Mouse (Mus musculus) stomach, postnatal 0 days (tissue): ENCODE data around the gene Jak2. TPM values are rescaled to one million over a fixed set of nuclear protein-coding genes. Genes with fewer than 3 reads are reported as not detected.
A peak's percentile ranks its signal among the peaks of the same experiment; 100 is the strongest.

Experiments
- ATAC-seq: fragments of 200-750 bp; cut with Nextera tagmentation; 2 replicates; pipeline ENCODE4 v1.8.0; 2017; ENCODE audit not compliant: low FRiP score, low TSS enrichment
- DNase-seq: peaks from one replicate; pipeline ENCODE4 v3.0.0-alpha.2; 2016; ENCODE audit warnings: low spot score
- H3K27ac ChIP-seq: fragments of 300-500 bp; sonication (generic); replicated peaks from 2 replicates; pipeline ENCODE4 v1.5.1; 2014; ENCODE audit warnings: mild to moderate bottlenecking, control low read depth
- H3K27me3 ChIP-seq: fragments of 300-500 bp; sonication (generic); 2 replicates; pipeline ENCODE4 v1.6.1; 2014; ENCODE audit warnings: low read length; ENCODE audit not compliant: control insufficient read depth, insufficient read depth
- H3K36me3 ChIP-seq: fragments of 300-500 bp; sonication (generic); 2 replicates; pipeline ENCODE4 v1.6.1; 2014; ENCODE audit warnings: low read length, mixed read lengths; ENCODE audit not compliant: control insufficient read depth, insufficient read depth
- H3K4me1 ChIP-seq: fragments of 300-500 bp; sonication (generic); replicated peaks from 2 replicates; pipeline ENCODE4 v1.6.1; 2014; ENCODE audit warnings: antibody characterized with exemption; ENCODE audit not compliant: control insufficient read depth, insufficient read depth
- H3K4me2 ChIP-seq: fragments of 300-500 bp; sonication (generic); replicated peaks from 2 replicates; pipeline ENCODE4 v1.6.1; 2014; ENCODE audit warnings: low read depth, mild to moderate bottlenecking, control low read depth, moderate library complexity
- H3K4me3 ChIP-seq: fragments of 300-500 bp; sonication (generic); 2 replicates; pipeline ENCODE4 v1.5.1; 2014; ENCODE audit warnings: low read depth, low read length, control low read depth
- H3K9ac ChIP-seq: fragments of 300-500 bp; sonication (generic); 2 replicates; pipeline ENCODE4 v1.6.1; 2014; ENCODE audit warnings: mild to moderate bottlenecking, low read length, control low read depth, mixed read lengths
- H3K9me3 ChIP-seq: fragments of 300-500 bp; sonication (generic); 2 replicates; pipeline ENCODE4 v1.6.1; 2016; ENCODE audit warnings: low read length; ENCODE audit not compliant: control insufficient read depth
- CTCF ChIP-seq: IDR thresholded peaks from 2 replicates; pipeline ENCODE4 v1.5.1; 2016; ENCODE audit warnings: antibody characterized with exemption, low read depth, mild to moderate bottlenecking, moderate library complexity
- EP300 ChIP-seq: optimal IDR thresholded peaks from 2 replicates; pipeline ENCODE3; 2016; ENCODE audit warnings: antibody characterized with exemption
- WGBS: fragments of 180-500 bp; shearing (Covaris S2); extraction: QIAGEN DNeasy Blood & Tissue Kit; methylation state at CpG from one replicate; pipeline ENCODE4 v1.1.7; 2014; 5-methylcytosine and 5-hydroxymethylcytosine counted together
- polyA plus RNA-seq: library from polyadenylated mRNA; unstranded; fragments of >200 nt; fragmentation: Nextera tagmentation; extraction: Ambion mirVana; gene quantifications from 2 replicates; pipeline ENCODE4 v1.2.1, GENCODE M21; 2015

The Jak2 gene
- polyA plus RNA-seq, 1 experiment from 2014 or later = 6.8 TPM

- Histone ChIP-seq H3K9me3 (no peaks in the 10 kb centered on the region), H3K27ac (no peak overlapping the region)
- WGBS = 78% methylated on average over 8 of the region's 8 CpGs
Measured at GRCm38 (mm10) chr19:29287863-29288262, 36.2 kb downstream of the Jak2 start.

GRCm38 (mm10) chr19:29291532-29291931, 39.9 kb downstream of the Jak2 start:
- TF ChIP-seq CTCF = no peak
- TF ChIP-seq EP300 = no peak
- Histone ChIP-seq H3K4me2 (no peak overlapping the region), H3K9ac (no peak overlapping the region), H3K27ac (no peak overlapping the region), H3K27me3 (no peaks in the 10 kb centered on the region), H3K4me1 (no peaks in the 10 kb centered on the region), H3K4me3 (no peak overlapping the region), H3K9me3 (no peaks in the 10 kb centered on the region), H3K36me3 (peaks cover 13% of the 10 kb centered on the region; the same call in 1 of the 2 replicates)
- ATAC-seq (peak; percentile 93), DNase-seq (peak; percentile 76)
- 41% methylated on average over 14 of the region's 14 CpGs for WGBS

More at GRCm38 (mm10) chr19:29287863-29288262, 36.2 kb downstream of the Jak2 start:
- Histone ChIP-seq H3K4me3 (no peak overlapping the region), H3K4me1 (no peaks in the 10 kb centered on the region), H3K4me2 (no peak overlapping the region), H3K27me3 (no peaks in the 10 kb centered on the region), H3K36me3 (peaks cover 17% of the 10 kb centered on the region), H3K9ac (no peak overlapping the region)
- ATAC-seq = no peak
- DNase-seq = no peak
- TF ChIP-seq CTCF (peak; percentile 42), EP300 (no peak)

GRCm38 (mm10) chr19:29292546-29292945, 40.9 kb downstream of the Jak2 start:
- no peaks in the 10 kb centered on the region for H3K4me1 ChIP-seq
- H3K9ac ChIP-seq = no peak overlapping the region
- 74% methylated on average over 4 of the region's 4 CpGs for WGBS
- no peak overlapping the region for H3K27ac ChIP-seq
- ATAC-seq (no peak), DNase-seq (no peak)
- H3K9me3 ChIP-seq = no peaks in the 10 kb centered on the region
- TF ChIP-seq CTCF (no peak), EP300 (no peak)
- no peak overlapping the region for H3K4me3 ChIP-seq
- H3K27me3 ChIP-seq = no peaks in the 10 kb centered on the region
- no peak overlapping the region for H3K4me2 ChIP-seq
- peaks cover 13% of the 10 kb centered on the region; the same call in 1 of the 2 replicates for H3K36me3 ChIP-seq

GRCm38 (mm10) chr19:29294756-29295155, 43.1 kb downstream of the Jak2 start:
- no peak overlapping the region for H3K9ac ChIP-seq
- no peak overlapping the region for H3K4me3 ChIP-seq
- H3K4me2 ChIP-seq = no peak overlapping the region
- no peaks in the 10 kb centered on the region for H3K27me3 ChIP-seq
- DNase-seq (no peak), ATAC-seq (no peak)
- no peaks in the 10 kb centered on the region for H3K9me3 ChIP-seq
- H3K36me3 ChIP-seq = peaks cover 12% of the 10 kb centered on the region; the same call in 1 of the 2 replicates
- TF ChIP-seq CTCF (no peak), EP300 (no peak)
- 25% methylated on average over 2 of the region's 2 CpGs for WGBS
- no peaks in the 10 kb centered on the region for H3K4me1 ChIP-seq
- H3K27ac ChIP-seq = no peak overlapping the region

- H3K27me3 ChIP-seq = no peaks in the 10 kb centered on the region
- H3K4me1 ChIP-seq = no peaks in the 10 kb centered on the region
- H3K4me2 ChIP-seq = no peak overlapping the region
- no peak for TF ChIP-seq CTCF
- TF ChIP-seq EP300 = no peak
- H3K9me3 ChIP-seq = no peaks in the 10 kb centered on the region
- no peak overlapping the region for H3K4me3 ChIP-seq
- H3K27ac ChIP-seq = no peak overlapping the region
- H3K36me3 ChIP-seq = peaks cover 15% of the 10 kb centered on the region; the same call in 1 of the 2 replicates
- no peak for ATAC-seq
- H3K9ac ChIP-seq = no peak overlapping the region
- no peak for DNase-seq
Measured at GRCm38 (mm10) chr19:29296166-29296565, 44.5 kb downstream of the Jak2 start.

GRCm38 (mm10) chr19:29297366-29297765, 45.7 kb downstream of the Jak2 start:
- DNase-seq (no peak), ATAC-seq (no peak)
- Histone ChIP-seq H3K27me3 (no peaks in the 10 kb centered on the region), H3K36me3 (peaks cover 13% of the 10 kb centered on the region; the same call in 1 of the 2 replicates), H3K4me1 (no peaks in the 10 kb centered on the region), H3K9ac (no peak overlapping the region), H3K9me3 (no peaks in the 10 kb centered on the region), H3K4me2 (no peak overlapping the region), H3K4me3 (no peak overlapping the region), H3K27ac (no peak overlapping the region)
- whole genome bisulfite sequencing = 98% methylated on average over 1 of the region's 1 CpGs
- TF ChIP-seq EP300 (no peak), CTCF (no peak)
